Mouse (Mus musculus) liver, embryonic 14.5 days (tissue): Measurements from ENCODE around the gene Zfand6.

Source experiments
- CTCF ChIP-seq: IDR thresholded peaks from 2 replicates; pipeline ENCODE4 v1.5.1; 2016; ENCODE audit warnings: antibody characterized with exemption, low read depth, control low read depth
- EP300 ChIP-seq: IDR thresholded peaks from 2 replicates; pipeline ENCODE4 v1.6.1; 2016; ENCODE audit warnings: antibody characterized with exemption, low read depth

- TF ChIP-seq CTCF = no peak
- TF ChIP-seq EP300 = no peak
These were observed 104.7 kb downstream of the Zfand6 start for GRCm38 (mm10) chr7:84585086-84585485.
